Mouse (Mus musculus) right cerebral cortex, adult 18-20 months (tissue): ENCODE results near the gene Commd1.
A peak's percentile ranks its signal among the peaks of the same experiment; 100 is the strongest.

Experiments used
- DNase-seq: peaks from one replicate; pipeline ENCODE4 v3.0.0; 2022; ENCODE audit warnings: mixed read lengths

Commd1 gene

GRCm38 (mm10) chr11:22885350-22885749, 96.8 kb downstream of the Commd1 start:
- no peak for DNase-seq

GRCm38 (mm10) chr11:22883676-22884075, 98.5 kb downstream of the Commd1 start:
- no peak for DNase-seq

- DNase-seq: no peak
Observed at GRCm38 (mm10) chr11:22882926-22883325, 99.3 kb downstream of the Commd1 start.

DNA sequence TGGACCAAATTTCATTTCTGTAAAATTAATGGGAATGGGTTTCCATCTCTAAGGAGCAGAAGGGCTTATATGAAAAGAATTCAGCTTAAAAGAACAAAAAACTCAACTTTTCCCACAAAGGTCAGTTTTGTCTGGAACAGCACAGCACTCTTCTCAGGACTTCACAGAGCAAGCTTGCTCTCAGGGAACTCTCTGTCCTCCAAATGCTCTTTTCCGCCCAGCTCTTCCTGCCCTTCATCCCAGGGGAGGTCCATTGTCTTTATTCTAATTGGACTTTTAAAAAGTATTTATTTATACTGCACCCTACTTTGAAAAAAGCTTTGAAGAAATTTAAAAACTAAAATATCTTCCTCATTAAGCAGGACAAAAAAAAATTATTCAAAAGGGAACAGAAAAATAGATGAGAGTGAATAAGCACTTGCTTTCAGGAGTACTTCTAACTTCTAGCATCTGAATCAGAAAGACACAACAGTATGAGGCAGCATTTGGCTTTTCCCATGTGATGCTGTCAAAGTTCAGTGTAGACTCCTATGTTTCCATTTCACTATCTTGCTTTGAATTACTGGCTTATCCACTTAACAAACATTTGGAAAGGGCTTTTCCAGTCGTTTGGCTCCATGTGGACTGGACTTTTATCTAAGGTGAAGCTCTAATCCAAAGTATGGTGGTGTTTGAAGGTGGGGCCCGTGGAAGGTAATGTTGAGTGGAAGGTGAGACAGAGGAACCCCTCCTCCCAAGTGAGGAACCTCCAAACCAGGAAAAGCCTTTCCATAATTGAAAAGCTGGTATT, 101.6 kb downstream of the Commd1 start:
- no peak for DNase-seq

DNA sequence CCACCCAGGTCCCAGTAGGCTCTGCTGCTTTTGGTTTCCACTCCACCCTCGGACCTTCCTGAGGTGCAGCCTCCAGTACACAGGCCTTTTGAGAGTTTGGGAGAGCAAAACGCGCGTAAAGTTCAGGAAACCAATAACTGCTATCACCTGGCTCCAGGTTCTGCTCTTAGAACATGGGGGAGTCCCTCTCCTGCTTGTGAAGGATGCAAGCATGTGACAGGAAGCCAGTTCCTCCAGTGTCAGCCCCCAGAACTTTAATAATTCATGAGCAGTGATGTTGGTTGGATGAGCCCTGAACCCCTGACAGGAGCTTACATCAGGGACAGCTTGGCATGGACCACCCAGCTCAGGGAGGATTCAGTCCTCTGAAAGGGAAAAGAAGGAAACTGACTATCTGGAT, 102.5 kb downstream of the Commd1 start:
- no peak for DNase-seq

DNA sequence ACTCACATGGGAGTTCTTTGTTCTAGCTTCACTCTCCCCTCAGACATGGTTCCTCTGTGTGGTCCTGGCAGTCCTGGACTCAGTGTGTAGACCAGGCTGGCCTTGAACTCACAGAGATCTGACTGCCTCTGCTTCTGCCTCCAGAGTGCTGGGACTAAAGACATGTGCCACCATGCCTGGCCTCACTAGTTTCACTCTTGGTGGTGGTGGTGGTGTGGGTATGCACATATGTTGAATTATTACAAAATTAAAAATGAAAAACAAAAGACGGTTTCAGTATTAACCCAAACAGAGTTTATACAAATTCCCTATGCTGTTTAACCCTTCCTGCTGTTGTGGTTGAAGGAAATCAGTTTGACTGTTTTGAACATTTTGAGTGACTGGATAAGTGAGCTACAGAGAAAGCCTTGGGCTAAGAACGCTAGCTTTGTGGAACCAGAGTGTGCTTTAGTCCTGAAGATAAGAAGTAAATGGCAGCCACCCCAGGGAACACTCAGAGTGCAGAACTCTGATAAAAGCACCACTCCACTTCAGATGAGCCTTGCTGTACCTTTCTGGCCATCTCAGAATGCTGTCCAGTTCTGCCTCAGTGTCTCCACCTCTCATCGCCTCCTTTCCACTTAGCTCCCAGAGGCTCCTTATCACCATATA, 105.4 kb downstream of the Commd1 start:
- DNase-seq: no peak

GRCm38 (mm10) chr11:22875279-22875678, 106.9 kb downstream of the Commd1 start:
- no peak for DNase-seq

DNA sequence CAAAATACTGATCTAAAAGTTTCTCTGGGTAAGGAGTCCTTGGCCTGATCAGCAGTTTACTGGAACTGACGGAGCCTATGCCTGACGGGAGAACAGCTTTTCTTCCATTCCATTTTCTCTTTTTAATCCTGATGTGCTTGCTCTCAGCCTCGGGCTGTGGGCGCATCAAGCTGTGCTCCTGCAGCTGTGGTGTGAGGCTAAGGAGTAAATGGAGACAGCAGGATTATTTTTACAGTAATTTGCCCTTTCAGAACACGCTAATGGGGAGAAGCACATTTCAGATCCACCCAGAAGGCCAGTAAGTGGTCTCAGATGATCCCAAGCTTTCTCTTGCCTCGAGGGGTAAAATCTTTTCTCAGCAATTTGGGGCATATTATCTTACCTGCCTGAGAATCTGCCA, 107.4 kb downstream of the Commd1 start:
- peak; percentile 29 for DNase-seq

- DNase-seq: peak; percentile 8
Observed at GRCm38 (mm10) chr11:22873383-22873782, 108.8 kb downstream of the Commd1 start.

DNA sequence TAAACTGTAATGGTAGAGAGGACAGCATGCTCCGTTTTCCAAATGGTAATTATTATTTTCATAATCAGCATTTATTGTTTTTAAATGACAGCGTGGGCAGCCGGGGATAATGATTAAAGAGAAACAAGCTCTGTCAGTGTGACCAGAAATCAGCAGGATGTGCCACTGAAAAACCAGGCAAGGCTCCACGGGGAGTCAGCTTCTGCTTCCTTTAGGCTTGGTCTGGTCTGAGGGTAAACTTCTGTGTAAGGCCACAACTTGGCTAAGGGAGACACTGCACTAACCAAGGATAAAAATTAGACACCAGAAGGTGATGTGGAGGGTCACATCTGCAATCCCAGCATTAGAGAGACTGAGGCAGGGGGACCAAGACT, 109.9 kb downstream of the Commd1 start:
- no peak for DNase-seq

- no peak for DNase-seq
Observed at GRCm38 (mm10) chr11:22871628-22872306, 110.4 kb downstream of the Commd1 start.

GRCm38 (mm10) chr11:22868582-22868981, 113.6 kb downstream of the Commd1 start:
- DNase-seq: no peak

DNA sequence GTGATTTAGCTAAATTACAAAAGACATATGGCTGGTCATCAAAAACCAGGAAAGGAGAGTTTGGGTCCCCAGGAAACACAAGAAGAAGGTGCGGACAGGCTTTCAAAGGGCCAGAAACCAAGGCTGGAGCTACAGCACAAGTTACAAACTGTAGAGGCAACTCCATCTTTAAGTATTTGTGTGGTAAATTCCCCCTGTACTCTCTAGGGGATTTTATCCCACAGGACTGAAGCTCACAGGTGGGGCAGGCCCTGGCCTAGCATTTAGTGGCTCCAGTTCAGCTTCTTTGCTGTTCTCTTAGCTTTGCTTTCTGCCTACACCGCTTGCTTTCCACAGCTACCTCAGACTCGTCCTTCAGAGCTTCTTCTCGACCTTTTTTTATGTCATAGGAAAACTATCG, 114.5 kb downstream of the Commd1 start:
- no peak for DNase-seq

DNA sequence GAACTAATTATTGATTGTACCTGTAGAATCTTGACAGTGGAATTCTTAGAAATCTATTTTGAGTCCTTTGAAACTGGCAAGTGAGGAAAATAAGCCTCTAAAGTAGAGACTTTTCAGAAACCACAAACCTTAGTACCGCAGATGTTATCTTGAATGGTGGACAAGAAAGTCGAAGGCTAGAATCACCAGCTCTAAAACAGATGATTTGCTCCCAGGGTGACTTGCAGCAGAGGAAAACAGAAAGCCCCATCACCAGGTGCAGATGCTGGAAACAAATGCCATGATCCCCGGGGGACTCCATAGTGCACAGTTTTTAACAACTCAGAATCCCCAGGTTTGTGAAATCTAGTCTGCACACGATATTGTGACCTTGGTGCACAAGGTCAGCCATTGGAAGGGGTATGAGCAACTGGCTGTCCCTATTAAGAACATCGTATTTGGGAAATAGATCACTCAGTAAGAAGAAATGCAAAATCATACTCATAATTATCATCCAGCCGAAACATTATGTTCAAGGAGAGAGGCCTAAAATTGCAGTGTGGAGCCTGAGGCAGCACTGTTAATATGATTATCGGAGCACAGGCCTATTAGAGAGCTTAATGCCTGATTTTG, 116.4 kb downstream of the Commd1 start:
- DNase-seq: no peak

GRCm38 (mm10) chr11:22864305-22865060, 117.7 kb downstream of the Commd1 start:
- no peak for DNase-seq

- no peak for DNase-seq
Observed at GRCm38 (mm10) chr11:22863581-22863980, 118.6 kb downstream of the Commd1 start.

DNA sequence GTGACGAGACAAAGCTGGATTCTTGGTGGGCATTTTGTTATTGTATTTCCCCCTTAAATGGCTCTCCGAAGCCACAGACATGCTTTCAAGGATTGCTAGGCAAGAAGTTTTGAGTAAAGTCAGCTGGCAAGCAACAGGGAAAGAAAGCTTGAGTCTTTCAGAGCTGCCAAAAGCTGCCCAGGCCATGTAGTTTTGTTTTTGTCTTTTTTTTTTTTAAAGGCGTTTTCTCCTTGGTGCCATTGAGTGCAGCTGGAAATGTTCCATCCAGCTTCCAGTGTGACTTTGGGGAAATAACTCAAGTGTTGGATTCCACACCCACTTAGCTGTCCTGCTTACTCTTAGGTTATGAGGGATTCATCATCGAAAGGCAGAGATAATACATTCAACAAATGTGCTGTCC, 120.9 kb downstream of the Commd1 start:
- no peak for DNase-seq

DNA sequence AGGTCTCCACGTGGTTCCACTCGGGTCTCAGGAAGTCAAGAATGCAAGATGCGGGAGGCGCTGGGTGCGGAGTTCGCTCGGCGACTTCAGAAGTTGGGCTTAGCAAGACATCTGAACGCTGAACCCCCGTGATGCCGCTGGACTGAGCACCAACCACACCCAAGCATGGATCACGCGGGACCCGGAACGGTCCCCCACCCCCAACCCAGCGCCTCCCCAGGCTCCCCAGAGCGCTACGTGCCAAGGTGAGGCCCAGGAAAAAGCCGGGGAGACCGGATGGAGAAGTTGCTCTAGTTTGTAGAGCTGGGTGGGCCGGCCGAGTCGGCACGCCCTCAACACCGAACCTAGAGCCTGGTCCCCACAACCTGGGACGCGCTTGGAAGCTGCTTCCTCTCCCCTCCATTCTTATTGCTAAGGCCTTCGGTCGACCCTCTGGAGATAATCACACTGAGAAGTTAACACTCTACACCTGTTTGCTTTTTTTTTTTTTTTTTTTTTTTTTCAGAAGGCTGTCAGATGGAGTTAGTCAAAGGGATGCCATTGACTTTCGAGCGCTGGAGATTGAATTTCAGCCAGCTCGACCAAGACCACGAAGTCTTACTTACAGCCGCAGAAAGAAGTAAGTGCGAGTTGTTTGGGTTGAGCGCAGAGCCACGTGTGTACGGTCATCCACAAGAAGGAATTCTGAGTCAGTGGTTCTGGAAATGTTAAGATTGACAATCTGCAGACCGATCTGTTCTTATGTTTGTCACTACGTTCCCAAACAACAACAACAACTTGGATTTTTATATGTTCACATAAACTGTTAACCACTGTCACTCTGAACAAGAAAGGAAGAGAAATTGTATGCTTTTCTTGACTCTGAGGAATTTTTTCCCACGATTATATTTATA, 121.6 kb downstream of the Commd1 start, which contains the start of gene B3gnt2:
TSS of gene B3gnt2 (minus strand) at position 627 of the 893 bp plus-strand sequence.
- DNase-seq: no peak

DNA sequence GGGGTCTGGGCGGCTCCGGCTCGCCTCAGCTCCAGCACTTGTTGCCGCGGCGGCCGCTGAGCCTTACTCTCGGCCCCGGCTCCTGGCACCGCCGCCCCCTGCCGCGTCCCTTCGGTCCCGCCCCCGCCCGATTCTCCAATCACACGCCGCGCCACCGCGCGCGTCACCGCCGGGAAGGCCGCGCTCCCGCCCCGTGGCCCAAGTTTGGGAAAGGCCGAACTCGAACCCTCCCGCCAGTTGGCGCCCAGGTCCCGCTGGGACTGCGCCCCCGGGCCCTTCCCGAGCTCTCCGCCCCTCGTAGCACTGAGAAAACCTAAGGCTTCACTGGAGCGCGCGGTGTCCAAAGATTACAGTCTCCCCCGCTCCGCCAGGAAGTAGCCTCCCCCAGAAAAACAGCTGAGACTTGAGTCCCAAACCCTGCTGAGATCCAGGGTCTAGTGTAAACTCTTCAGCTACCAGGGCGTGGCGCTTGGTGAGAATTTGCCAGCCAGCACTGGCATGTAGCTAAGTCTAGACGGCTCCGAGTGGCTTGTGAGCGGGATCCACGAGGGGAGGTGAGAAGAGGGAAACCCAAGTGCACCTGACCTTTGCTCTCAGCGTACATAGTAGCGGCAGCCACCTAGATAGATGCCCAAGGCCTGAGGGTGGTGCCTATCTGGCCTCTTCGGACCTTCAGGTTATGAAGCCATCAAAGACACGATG, 122.4 kb downstream of the Commd1 start:
- peak; percentile 79 for DNase-seq

GRCm38 (mm10) chr11:22859301-22859632, 122.9 kb downstream of the Commd1 start:
- no peak for DNase-seq
